Mouse (Mus musculus): Measurements from ENCODE around the gene Osbpl10. TPM values are rescaled to one million over a fixed set of nuclear protein-coding genes. Genes with fewer than 3 reads are reported as not detected.
A peak's percentile ranks its signal among the peaks of the same experiment; 100 is the strongest.

The Osbpl10 gene
- total RNA-seq, 4 experiments from 2014 or later, result 19.5 to 29.8 (median 23.5) TPM

DNA sequence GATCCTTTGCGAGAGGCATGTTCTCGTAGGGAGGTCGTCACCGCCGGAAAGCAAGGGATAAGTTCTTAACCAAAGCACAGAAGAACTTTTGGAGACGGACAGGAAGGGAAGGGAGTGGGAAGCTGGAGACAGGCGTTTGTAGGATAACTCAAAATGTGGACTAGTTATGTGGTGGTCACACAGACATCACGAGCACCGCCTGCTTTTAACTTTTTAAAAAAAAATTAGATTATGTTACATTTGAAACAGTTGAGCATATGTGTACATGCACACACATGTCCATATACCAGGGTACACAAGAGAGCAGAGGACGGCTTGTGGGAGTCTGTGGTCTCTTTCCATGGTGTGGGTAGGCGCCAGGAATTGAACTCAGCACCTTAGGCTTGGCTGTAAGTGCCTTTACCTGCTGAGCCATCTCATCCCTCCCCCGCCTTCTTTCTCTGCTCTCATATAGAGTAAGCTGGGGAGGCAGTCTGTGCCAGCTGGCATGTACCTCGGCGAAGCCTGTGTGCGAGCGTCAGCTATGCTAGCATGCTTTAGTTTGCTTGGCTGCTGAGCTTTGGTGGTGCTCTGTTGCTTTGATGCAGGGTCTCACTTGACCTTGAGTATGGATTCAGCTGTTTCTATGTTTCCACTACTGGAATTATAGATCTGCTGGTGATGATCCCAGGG, 4.5 kb downstream of the Osbpl10 start, which contains the start of gene Rps27rt:
Gene Rps27rt (minus strand): TSS at position 51 of the 672 bp plus-strand sequence.
- no peak for DNase-seq (ENCODE audit: low spot score in 2 of 2)

- no peak for DNase-seq (ENCODE audit: low spot score in 2 of 2)
These were observed 7.4 kb downstream of the Osbpl10 start for GRCm38 (mm10) chr9:114985741-114986140.

- no peak for DNase-seq (ENCODE audit: low spot score in 2 of 2)
These were observed 8.0 kb downstream of the Osbpl10 start for GRCm38 (mm10) chr9:114986361-114986760.

- DNase-seq (ENCODE audit: low spot score in 2 of 2), result no peak
These were observed 9.7 kb downstream of the Osbpl10 start for GRCm38 (mm10) chr9:114988029-114988428.

DNA sequence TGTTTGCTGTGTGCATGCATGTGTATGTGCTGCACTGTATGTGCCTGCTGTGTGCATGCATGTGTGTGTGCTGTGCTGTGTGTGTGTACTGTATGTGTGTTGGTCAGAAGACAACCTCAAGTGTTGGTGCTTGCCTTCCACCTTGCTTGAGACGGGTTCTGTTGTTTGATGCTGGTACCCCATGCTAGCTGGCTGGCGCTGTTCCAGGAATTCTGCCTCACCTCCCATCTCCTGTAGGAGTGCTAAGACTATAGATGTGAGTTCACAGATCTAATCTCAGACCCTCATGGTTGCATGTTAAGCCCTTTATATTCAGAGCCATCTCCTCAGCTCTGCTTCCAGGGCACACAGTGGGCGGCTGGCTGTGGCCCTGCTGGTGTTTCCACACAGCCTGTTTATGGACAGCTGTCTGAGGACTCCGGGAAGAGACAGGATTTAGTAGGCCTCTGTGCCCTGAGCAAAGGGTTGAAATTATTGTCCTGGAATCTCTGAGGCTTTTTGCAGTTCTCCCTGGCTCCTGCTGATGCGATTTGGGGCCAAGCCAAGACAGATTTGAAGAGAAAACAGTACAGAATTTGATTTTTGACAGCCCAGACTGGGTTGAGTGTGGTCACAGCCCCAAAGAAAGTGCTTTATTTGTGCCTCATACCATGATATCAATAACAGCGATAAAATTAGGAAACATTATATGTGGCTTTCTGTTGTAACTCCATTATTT, 10.4 kb downstream of the Osbpl10 start:
- no peak for DNase-seq (ENCODE audit: low spot score in 2 of 2)

- DNase-seq (ENCODE audit: low spot score in 2 of 2), result no peak
These were observed 12.1 kb downstream of the Osbpl10 start for GRCm38 (mm10) chr9:114990421-114990820.

- DNase-seq (ENCODE audit: low spot score in 2 of 2), result no peak
These were observed 14.2 kb downstream of the Osbpl10 start for GRCm38 (mm10) chr9:114992528-114992927.

GRCm38 (mm10) chr9:114995250-114995649, 16.9 kb downstream of the Osbpl10 start:
- no peak for DNase-seq (ENCODE audit: low spot score in 2 of 2)

- DNase-seq (ENCODE audit: low spot score in 2 of 2), result no peak
These were observed 17.3 kb downstream of the Osbpl10 start for GRCm38 (mm10) chr9:114995716-114996115.

DNA sequence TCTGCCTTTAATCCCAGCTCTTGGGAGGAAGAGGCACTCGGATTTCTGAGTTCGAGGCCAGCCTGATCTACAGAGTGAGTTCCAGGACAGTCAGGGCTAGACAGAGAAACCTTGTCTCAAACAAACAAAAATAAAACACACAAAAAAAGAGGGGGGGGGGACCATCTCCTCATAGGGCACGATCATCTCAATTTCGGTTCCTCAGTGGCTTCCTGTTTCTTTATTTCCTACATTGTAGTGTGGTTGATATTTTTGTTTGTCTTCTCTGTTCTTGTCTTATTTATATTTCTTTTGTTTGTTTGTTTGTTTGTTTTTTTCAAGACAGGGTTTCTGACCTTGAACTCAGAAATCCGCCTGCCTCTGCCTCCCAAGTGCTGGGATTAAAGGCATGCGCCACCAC, 18.1 kb downstream of the Osbpl10 start:
- no peak for DNase-seq (ENCODE audit: low spot score in 2 of 2)

DNA sequence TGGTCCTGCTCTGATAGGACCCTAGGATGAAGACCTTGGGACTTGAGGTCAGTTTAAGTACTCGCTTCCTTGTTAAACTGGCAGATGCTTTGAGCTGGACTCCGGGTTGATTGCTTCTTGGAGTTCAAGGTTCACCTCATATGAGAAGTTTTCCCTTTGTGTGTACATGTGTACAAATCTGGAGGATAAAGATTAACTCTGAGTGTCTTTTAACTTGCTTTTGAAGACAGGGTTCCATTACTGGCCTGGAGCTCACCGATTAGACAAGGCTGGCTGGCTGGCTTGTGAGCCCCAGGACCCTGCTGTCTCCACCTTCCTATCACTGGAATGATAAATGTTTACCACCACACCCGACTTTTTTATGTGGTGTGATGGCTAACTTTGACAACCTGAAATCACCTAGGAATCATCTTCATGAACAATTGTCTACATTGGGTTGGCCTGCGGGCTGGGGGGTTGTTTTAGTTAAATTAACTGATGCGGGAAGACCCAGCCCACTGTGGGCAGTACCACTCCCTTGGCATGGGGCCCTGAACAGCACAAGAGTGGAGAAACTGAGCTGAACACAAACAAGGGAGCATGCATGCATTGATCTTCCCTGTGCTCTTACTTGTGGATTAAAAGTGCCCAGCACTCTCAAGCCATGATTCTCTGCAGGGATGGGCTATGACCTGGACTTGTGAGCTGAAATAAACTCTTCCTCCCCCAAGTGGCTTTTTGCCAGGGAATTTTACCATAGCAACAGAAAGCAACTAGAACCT, 20.8 kb downstream of the Osbpl10 start:
- no peak for DNase-seq (ENCODE audit: low spot score in 2 of 2)

GRCm38 (mm10) chr9:114999771-115000146, 21.4 kb downstream of the Osbpl10 start:
- DNase-seq (ENCODE audit: low spot score in 2 of 2), result no peak

DNA sequence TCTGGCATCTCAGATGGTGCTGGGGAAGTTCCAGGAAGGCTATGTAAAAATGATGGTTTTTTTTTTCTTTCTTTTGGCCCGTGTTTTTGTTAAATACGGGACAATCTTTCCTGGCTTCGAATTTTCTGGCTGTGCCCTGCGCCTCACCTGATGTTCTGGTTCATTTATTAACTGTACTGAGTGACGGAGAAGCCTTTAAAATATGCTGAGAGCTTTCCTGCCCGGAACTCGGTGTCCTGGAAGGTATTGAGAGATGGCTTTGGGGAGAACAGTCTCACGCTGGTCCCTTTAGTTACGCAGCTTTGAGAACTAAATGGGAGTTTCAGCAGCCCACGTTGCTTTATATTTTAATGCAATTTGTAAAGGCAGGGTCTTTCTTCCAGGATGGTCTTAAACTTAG, 27.1 kb downstream of the Osbpl10 start:
- no peak for DNase-seq (ENCODE audit: low spot score in 2 of 2)

DNA sequence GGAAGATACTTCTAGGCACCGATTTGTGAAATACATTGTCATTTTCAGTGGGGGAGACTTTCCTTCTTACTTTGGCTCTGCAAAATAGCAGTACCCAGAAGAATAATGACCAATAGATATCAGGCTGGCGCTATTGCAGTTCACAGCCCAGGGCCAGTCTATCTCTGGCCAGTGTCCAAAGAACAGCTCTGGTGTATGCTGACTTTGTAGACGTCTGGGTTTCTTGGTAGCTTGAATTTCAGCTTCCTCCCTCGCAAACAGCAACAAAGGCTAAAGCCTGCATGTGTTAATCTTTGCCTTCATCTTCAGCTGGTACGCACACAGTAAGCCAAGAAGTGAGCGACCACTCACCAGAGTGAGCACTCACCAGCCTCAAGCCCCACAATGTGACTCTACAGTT, 29.4 kb downstream of the Osbpl10 start:
- no peak for DNase-seq (ENCODE audit: low spot score in 2 of 2)

GRCm38 (mm10) chr9:115008194-115008593, 29.8 kb downstream of the Osbpl10 start:
- no peak for DNase-seq (ENCODE audit: low spot score in 2 of 2)

- DNase-seq (ENCODE audit: low spot score in 2 of 2), result no peak
These were observed 34.0 kb downstream of the Osbpl10 start for GRCm38 (mm10) chr9:115012367-115012766.

DNA sequence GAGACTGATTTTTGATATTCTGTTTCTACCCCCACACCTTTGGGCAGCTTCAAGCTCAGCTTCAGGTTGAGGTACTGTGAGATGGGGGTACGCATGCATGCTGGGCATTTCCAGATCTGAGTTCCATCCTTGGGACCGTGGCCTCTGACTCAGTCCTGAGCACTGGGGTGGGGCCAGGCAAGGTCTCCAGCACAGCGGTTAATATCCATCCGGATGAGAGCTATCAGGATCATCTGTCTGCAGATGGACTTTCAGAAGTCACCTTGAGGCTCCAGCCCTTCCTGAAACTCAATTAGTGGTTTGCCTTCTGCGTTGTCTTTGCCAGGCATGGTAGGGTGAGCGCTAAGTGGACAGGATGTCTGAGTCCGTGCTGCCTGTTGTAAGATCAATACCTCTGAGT, 41.8 kb downstream of the Osbpl10 start:
- DNase-seq (ENCODE audit: low spot score in 2 of 2), result no peak

- DNase-seq (ENCODE audit: low spot score in 2 of 2), result no peak
These were observed 43.0 kb downstream of the Osbpl10 start for GRCm38 (mm10) chr9:115021419-115021818.

DNA sequence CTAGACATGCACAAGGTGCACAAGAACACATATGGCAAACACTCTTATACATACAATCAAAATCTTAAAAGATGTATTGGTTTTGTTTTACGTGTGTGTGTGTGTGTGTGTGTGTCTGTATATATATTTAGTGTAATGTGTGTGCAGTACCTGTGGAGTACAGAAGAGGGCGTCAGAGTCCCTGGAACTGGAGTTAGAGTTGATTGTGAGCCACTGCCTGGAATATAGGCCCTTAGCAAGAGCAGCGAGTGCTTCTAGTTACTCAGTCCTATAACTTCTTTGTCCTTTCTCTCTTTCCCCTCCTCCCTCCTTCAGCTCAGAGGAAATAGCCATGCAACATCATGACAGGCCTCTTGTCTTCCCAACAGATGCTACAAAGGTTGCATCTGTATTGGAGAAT, 44.8 kb downstream of the Osbpl10 start:
- no peak for DNase-seq (ENCODE audit: low spot score in 2 of 2)

DNA sequence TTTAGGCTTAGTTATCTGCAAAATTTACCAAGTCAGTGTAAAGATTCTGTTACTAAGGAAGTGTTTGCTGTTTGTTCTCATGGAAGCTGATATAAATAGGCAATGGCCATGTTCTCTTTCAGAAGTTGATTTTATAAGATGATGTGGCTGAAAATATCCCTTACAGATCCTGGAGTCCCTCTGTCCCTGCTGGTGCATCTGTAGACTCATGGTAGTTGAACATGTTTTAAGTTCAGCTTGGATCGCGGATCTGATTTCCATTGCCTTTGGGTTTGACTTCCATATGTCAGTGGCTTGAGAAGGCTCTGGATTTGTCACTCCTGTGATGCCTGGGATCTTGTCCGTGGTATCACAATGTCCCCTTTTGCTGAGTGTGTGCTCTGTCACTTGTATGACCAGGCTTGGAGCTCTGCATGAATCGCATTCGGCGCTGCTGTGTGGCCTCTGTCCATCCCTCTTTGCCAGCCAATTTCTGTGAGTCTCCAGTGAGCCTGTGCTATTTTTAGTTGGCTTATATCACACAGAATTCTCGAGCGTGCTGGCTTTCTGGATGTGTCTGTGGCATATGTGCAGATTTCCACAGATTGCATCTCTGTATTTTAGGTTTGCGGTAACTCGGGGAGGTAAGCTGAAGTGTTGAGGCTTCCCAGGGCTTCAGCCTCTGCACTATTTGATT, 45.5 kb downstream of the Osbpl10 start:
- peak; percentile 40 to 55 for DNase-seq (ENCODE audit: low spot score in 2 of 2)

DNA sequence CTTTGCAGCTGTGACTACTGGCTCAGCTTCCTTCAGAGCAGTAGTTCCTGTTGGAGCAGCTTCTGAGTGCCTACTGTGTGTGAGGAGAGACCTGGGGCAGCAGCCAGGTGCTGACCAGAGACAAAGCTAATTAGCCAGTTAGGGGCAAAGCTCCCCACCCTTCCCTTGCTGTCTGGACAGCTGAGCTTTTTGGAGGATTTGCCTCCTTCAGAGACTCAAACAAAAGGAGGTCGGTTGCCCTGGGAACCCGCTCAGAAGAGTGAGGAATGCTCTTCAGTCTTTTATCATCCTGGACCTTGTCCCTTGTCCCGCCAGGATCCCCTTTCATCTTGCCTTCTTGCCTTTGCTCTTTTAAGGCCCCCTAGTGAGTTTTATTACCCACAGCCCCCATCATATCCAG, 50.9 kb downstream of the Osbpl10 start:
- no peak for DNase-seq (ENCODE audit: low spot score in 2 of 2)

GRCm38 (mm10) chr9:115030581-115030980, 52.2 kb downstream of the Osbpl10 start:
- DNase-seq (ENCODE audit: low spot score in 2 of 2), result no peak
